10 mouse cellular contexts compared by ENCODE assay signal in genomic region chr8:80482822-80483774, GRCm38 (mm10). TPM values are rescaled to one million over a fixed set of nuclear protein-coding genes. Genes with fewer than 3 reads are reported as not detected.
DNase-seq lines count a peak whose midpoint lies in the region; ATAC-seq and TF ChIP-seq lines count a peak whose summit lies in the region.
"Had no signal": no experiment of that assay in that cellular context is flagged by ENCODE, and none has a peak within 500 bp of the region (broad histone marks: within the 10 kb centered on the region; RNA-seq: fewer than 3 reads in every experiment).

No protein-coding gene starts in this region.

- H3K27ac ChIP-seq in intestine, postnatal 0 days (ENCODE audit: low read depth, low read length) = no peak overlapping the region

- ATAC-seq in Patski = no peak
- ATAC-seq in intestine, postnatal 0 days = no peak
- no peak for ATAC-seq in monocyte, adult 5-6 weeks (replicated peaks; ENCODE audit: insufficient number of reproducible peaks, low FRiP score, low TSS enrichment, poor library complexity, severe bottlenecking)

- H3K4me1 ChIP-seq in intestine, postnatal 0 days (replicated peaks; ENCODE audit: control insufficient read depth, insufficient read depth, low read length) = no peaks in the 10 kb centered on the region

- peaks cover 24% of the 10 kb centered on the region for H3K27me3 ChIP-seq in Patski
- H3K27me3 ChIP-seq in intestine, postnatal 0 days (replicated peaks; ENCODE audit: control insufficient read depth, insufficient read depth, low read length) = no peaks in the 10 kb centered on the region

- peak; percentile 49 for TF ChIP-seq CTCF in Patski (IDR thresholded peaks at IDR 0.05)
- peak; percentile 72 for TF ChIP-seq CTCF in intestine, postnatal 0 days (IDR thresholded peaks at IDR 0.05; ENCODE audit: low read depth)

- 27% methylated on average over 16 of the region's 16 CpGs for WGBS in intestine, postnatal 0 days

- no peaks in the 10 kb centered on the region for H3K9me3 ChIP-seq in intestine, postnatal 0 days (ENCODE audit: control insufficient read depth)

- DNase-seq in left cerebral cortex, postnatal 14 days (ENCODE audit: low spot score in 2 of 2) = peak; percentile 52 to 64
- DNase-seq in left cerebral cortex, postnatal 4 days = no peak
- no peak for DNase-seq in Patski (ENCODE audit: low read depth, low spot score)
- DNase-seq in embryo, embryonic 11 days = peak; percentile 57
- DNase-seq in lung, postnatal 36 days = peak; percentile 64
- DNase-seq in natural killer cell, adult 2 months (ENCODE audit: low spot score in 2 of 2) = no peak

- H3K4me2 ChIP-seq in intestine, postnatal 0 days (replicated peaks; ENCODE audit: low read depth) = peak overlapping the region; percentile 31

- in situ Hi-C loops in Patski (cut with MboI; ENCODE audit: low pct_unique_long_range_greater_than_20kb) = loop anchor here (5.0 to 25.0 kb wide), 3 partner anchors 751 to 1171 kb away; no protein-coding TSS in a partner anchor

- intact Hi-C loops in left cerebral cortex, postnatal 14 days (cut with DNase I) = loop anchor here (2.0 kb wide), 1 partner anchor 748 kb away; no protein-coding TSS in a partner anchor
- intact Hi-C loops in left cerebral cortex, postnatal 4 days (cut with DNase I) = loop anchor here (2.0 kb wide), 1 partner anchor 750 kb away; no protein-coding TSS in a partner anchor

- H3K4me3 ChIP-seq in intestine, postnatal 0 days (ENCODE audit: low read depth, low read length) = no peak overlapping the region
- H3K4me3 ChIP-seq: erythroblast, embryonic 14.5 days; myocyte had no signal

- H3K36me3 ChIP-seq in intestine, postnatal 0 days (ENCODE audit: control insufficient read depth, insufficient read depth) = no peaks in the 10 kb centered on the region

- H3K9ac ChIP-seq in intestine, postnatal 0 days (ENCODE audit: low read depth, low read length) = no peak overlapping the region

- CTCF ChIA-PET in Patski (lab: Charles Lee) = interaction anchor here (0.7 to 3.3 kb wide), 4 partner anchors 749 to 752 kb away, joined by 3 to 13 read pairs (median 4); no protein-coding TSS in a partner anchor

- POLR2A ChIA-PET in Patski (lab: Charles Lee) = interaction anchor here (0.6 kb wide), 1 partner anchor 27 kb away, joined by 3 read pairs; no protein-coding TSS in a partner anchor

RNA-seq across cellular contexts. Expression of gene Gypa, which starts 10.5 kb away (rescaled TPM):
- under 1 TPM in 1 of 2 experiments, not detected in 1; 0.40 TPM for total RNA-seq in left cerebral cortex, postnatal 14 days (2021)
- total RNA-seq in left cerebral cortex, postnatal 4 days (2021) = not detected
- not detected for polyA plus RNA-seq in Patski (2021)
- polyA plus RNA-seq in intestine, postnatal 0 days (2015; fragmentation: Nextera tagmentation; extraction: Ambion mirVana) = 0.46 and 0.95 TPM in 2 replicates
- total RNA-seq in monocyte, adult 5-6 weeks (2017) = 0.78 to 20.1 TPM (median 11.3 TPM) in 3 replicates
- polyA plus RNA-seq: myocyte had no signal

Comparison
In these comparisons a context has a peak if more than half of its experiments do, and no peak if none do; other contexts are left out.
1. DNase-seq: peak in left cerebral cortex, postnatal 14 days (2 of 2), embryo, embryonic 11 days (single experiment) and lung, postnatal 36 days (single experiment); none in left cerebral cortex, postnatal 4 days (single experiment), Patski (single experiment) and natural killer cell, adult 2 months (0 of 2).